Mouse (Mus musculus) left cerebral cortex, adult 18-20 months (tissue): ENCODE results near the gene Tsga10. TPM values are rescaled to one million over a fixed set of nuclear protein-coding genes. Genes with fewer than 3 reads are reported as not detected.
"Not testable (repeated sequence)": the region's sequence is repeated elsewhere in the genome, so short reads cannot be mapped to it uniquely, and the experiment has no call there.

Experiments
- DNase-seq, 2 experiments: peaks; one replicate each; pipeline ENCODE4 v3.0.0; 2021 to 2022; ENCODE audit warnings: low spot score in 2 of 2, mixed read lengths in 1 of 2
- total RNA-seq, 2 experiments: library from RNA; stranded (reverse); gene quantifications; 2 replicates each; pipeline ENCODE4 v1.2.3; 2021

The Tsga10 gene
- total RNA-seq, 2 experiments from 2014 or later, result 17.8 to 19.3 TPM

DNA sequence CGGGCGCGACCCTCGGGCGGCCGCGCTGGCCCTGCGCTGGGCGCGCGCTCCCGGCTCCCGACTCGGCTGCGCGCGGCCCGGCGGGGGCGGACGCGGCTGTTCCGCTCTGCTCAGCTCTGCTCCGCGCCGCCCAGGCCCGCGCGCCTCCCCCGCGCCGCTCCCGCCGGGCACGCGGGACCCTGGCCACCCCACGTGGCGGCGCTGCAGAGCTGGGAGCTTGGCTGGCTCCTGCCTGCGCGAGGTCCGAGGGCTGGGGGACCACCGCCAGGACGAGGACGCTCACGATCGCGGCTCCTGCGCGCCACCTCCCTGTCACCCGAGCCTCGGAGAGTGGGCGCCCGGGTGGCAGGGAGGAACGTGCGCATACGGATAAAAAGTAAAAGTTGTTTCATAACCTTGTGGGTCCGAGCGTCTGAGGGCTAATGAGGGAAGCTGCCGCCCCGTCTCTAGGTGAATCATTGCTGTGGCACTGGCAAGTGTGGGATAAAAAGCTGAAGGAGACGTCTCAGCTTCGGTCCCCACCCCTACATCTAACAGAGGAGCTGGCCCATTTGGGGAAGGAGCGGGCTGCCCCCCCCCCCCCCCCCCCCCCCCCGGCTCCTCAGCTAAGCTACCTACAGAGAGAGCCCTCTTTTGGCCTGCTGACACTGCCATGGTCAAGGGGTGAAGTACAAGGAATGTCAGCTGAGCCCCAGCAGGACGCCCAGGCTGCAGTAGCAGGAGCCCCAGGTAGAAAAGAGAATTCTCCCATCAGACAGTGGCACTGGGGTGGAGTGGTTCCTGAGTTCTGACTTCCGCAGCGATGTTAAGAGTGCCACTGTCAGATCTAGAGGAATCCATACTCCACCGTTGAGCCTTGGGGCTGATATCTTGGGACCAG, 146.2 kb downstream of the Tsga10 start, which contains the start of gene 2010300C02Rik:
2010300C02Rik (minus strand) TSS at position 325 of the 880 bp plus-strand sequence.
- peak; percentile 78 to 87 for DNase-seq

- DNase-seq, result no peak
These were observed 147.1 kb downstream of the Tsga10 start for GRCm38 (mm10) chr1:37719030-37719723.

- DNase-seq, result no peak
These were observed 147.7 kb downstream of the Tsga10 start for GRCm38 (mm10) chr1:37718516-37718915.

DNA sequence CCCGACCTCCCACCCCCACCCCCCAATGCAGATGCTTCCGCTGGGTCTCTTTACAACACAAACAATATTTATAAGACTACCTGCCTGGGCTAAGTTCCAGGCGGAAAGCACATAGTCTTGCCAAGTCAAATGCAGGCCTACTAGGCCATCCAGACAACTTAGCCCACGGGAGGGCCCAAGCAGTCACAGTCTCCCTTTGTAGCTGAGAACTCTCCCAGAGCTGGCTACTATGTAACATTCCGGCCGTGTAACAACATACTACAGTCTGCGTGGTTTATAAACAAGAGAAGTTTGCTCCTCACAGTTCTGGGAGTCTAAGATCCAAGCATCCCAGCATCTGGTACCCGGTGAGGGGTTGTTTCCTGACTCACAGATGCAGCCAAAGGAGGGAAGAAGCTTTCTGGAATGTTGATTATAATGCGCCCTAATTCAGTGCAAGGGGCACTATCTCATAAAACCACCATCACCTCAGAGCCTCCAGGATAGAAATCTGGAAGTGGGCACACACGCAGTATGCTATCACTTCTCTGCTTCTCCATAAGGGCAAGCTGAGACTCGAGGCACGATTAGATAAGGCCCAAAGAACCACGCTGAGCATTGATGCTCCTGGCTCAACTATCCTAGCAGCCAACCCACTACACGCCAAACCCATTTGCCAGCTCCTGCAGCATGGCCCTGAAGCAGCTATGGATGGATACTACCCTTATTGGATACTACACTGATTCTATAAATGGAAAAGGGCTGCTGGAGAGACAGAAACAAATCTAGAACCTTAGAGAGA, 148.6 kb downstream of the Tsga10 start:
- DNase-seq, result no peak

DNA sequence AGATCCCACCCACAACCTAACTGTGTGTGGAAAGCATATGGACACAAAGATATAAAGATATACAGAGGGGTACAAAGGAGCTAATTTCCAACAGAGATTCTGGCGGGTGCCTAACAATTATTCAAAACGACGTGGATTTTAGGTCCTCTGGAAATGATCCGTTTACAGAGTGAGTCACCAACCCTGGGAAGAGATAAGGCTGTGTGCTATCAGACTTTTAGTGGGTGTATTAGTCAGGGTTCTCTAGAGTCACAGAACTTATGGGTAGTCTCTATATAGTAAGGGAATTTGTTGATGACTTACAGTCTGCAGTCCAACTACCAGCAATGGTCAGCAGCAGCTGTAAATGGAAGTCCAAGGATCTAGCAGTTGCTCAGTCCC, 153.9 kb downstream of the Tsga10 start:
- DNase-seq, result not testable (repeated sequence)

DNA sequence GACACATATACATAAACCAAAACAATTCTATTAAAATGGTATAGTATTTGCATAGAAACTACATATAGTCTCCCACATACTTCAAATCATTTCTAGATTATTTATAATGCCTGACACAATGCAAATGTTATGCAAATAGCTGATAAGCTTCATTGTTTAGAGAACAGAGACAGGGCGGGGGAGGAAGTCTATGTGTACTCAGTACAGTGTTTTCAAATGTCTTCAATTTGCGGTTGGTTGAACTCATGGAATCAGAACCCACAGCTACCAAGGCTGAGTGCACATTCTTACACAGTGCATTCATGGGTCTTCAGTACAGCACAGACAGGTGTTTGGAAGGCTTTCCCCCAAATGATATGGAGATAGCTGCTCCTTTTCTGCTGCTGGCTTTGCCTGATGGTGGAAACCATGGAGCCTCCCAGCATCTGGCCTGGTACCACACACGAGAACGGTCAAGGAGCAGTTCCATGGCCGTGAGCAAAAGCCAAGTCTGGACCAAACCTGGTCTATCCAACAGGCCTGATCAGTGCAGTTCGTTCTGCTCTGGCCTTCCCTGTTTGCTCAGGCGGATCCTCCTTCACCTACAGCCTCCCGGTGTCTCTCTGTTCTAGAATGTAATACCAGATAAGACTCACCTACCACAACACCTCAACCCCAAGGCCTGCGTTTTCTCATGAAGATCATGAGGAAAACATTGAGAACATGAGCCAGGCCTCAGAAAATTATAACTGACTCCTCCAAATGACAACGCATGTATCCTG, 154.5 kb downstream of the Tsga10 start:
- DNase-seq, result no peak

DNA sequence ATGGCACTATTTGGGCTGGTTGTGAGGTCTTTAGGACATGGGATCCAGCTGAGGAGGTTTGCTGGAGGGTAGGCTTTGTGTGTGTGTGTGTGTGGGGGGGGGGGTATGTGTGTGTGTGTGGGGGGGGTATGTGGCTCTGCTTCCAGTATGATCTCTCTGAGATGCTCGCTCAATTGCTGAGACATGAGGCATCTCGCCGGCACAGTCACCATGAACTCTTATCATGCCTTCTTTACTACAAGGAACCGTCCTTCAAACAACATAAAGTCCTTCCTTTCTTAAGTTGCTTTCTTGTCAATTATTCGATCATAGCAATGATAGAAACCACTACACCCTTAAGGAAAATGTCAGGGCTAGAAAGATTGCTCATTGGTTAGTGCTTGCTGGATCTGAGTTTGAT, 155.1 kb downstream of the Tsga10 start:
- DNase-seq, result no peak

DNA sequence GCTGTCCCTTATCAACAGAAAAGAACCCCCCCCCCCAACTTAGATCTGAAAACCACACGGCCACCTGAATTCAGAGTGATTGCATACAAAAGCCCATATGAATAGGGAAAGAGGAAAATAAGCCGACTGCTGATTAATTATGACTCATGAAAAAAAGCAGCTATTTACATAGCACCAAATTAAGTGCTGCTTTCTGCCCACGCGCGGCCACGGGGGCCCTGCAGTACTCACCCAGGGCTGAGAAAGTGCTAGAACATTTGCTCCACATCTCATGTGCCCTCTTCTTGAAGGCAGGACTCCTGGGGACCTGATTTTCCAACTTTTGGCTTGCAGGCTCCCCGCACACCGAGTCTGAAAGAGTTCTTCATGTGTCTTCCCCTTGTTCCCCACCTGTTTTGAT, 156.5 kb downstream of the Tsga10 start:
- DNase-seq, result no peak

DNA sequence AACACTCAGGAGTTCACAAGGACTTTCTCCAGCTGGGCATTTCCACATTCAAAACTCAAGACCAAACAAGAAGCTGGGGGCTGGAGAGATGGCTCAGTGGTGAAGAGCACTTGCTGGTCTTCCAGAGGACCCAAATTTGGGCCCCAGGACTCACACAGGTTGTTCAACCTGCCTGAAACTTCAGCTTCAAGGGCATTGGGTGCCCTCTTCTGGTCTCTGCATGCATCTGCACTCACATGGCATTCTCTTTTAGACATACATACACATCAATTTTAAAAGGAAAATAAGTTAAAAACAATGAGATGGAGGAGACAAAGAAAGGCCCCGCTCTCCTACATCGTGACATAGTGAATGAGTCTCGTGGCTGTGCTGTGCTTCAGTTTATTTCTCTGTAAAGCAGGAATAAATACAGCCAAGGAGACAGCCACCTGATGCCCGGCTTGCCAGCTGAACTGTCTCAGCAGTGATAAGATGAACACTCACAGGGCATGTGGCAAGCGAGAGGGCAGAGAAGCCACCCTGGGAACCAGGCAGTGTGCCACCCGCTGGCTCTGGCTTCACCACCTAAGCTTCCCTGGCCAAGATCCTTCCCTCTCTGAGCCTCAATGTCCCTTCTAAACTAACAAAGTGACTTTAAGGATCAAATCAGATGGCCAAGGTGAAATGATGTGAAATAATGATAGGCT, 157.8 kb downstream of the Tsga10 start:
- DNase-seq, result no peak

Other genes with a start within 250 kb of the Tsga10 start
- 100 to 1,000 TPM; 251 to 264 TPM for gene 2010300C02Rik, start 146.3 kb downstream of the Tsga10 start, total RNA-seq
- gene Lipt1, start 5.3 kb upstream of the Tsga10 start, total RNA-seq, result 1 to 10 TPM; 8.8 to 9.4 TPM
- gene Mitd1, start 24.0 kb upstream of the Tsga10 start, total RNA-seq, result 10 to 100 TPM; 10.7 to 11.3 TPM
- 100 to 1,000 TPM; 139 to 146 TPM for gene Mrpl30, start 24.0 kb upstream of the Tsga10 start, total RNA-seq
- not detected for gene Lyg2, start 50.1 kb upstream of the Tsga10 start, total RNA-seq
- gene Lyg1, start 91.3 kb upstream of the Tsga10 start, total RNA-seq, result not detected
- 10 to 100 TPM; 56.6 to 71.1 TPM for gene Txndc9, start 131.5 kb upstream of the Tsga10 start, total RNA-seq
- gene Eif5b, start 131.6 kb upstream of the Tsga10 start, total RNA-seq, result 10 to 100 TPM; 40.7 to 41.1 TPM